Mouse (Mus musculus) kidney, embryonic 15.5 days (tissue): ENCODE data around the gene Trim65. TPM values are rescaled to one million over a fixed set of nuclear protein-coding genes. Genes with fewer than 3 reads are reported as not detected.
A peak's percentile ranks its signal among the peaks of the same experiment; 100 is the strongest.

Source experiments
- ATAC-seq: fragments of 200-750 bp; cut with Nextera tagmentation; replicated peaks from 2 replicates; pipeline ENCODE4 v1.8.0; 2017; ENCODE audit warnings: moderate TSS enrichment; ENCODE audit not compliant: low FRiP score
- H3K27ac ChIP-seq: fragments of 300-500 bp; sonication (generic); 2 replicates; pipeline ENCODE4 v1.5.1; 2015; ENCODE audit warnings: mild to moderate bottlenecking, inconsistent platforms
- H3K27me3 ChIP-seq: fragments of 300-500 bp; sonication (generic); 2 replicates; pipeline ENCODE4 v1.6.1; 2015; ENCODE audit warnings: inconsistent platforms
- H3K36me3 ChIP-seq: fragments of 300-500 bp; sonication (generic); 2 replicates; pipeline ENCODE4 v1.6.1; 2015; ENCODE audit warnings: inconsistent platforms
- H3K4me1 ChIP-seq: fragments of 300-500 bp; sonication (generic); 2 replicates; pipeline ENCODE4 v1.6.1; 2015; ENCODE audit warnings: inconsistent platforms
- H3K4me2 ChIP-seq: fragments of 300-500 bp; sonication (generic); 2 replicates; pipeline ENCODE4 v1.6.1; 2015; ENCODE audit warnings: moderate library complexity, mild to moderate bottlenecking, inconsistent platforms
- H3K4me3 ChIP-seq: fragments of 300-500 bp; sonication (generic); replicated peaks from 2 replicates; pipeline ENCODE4 v1.5.1; 2015; ENCODE audit warnings: mild to moderate bottlenecking, inconsistent platforms
- H3K9ac ChIP-seq: fragments of 300-500 bp; sonication (generic); 2 replicates; pipeline ENCODE4 v1.6.1; 2015; ENCODE audit warnings: mild to moderate bottlenecking, inconsistent platforms
- H3K9me3 ChIP-seq: fragments of 300-500 bp; sonication (generic); replicated peaks from 2 replicates; pipeline ENCODE4 v1.6.1; 2016; ENCODE audit warnings: inconsistent platforms
- WGBS: fragments of 180-500 bp; shearing (Covaris S2); methylation state at CpG from one replicate; pipeline ENCODE4 v1.1.7; 2015; ENCODE audit warnings: mixed read lengths; 5-methylcytosine and 5-hydroxymethylcytosine counted together
- polyA plus RNA-seq: library from polyadenylated mRNA; unstranded; fragments of >200 nt; fragmentation: Nextera tagmentation; extraction: Ambion mirVana; gene quantifications from 2 replicates; pipeline ENCODE4 v1.2.1, GENCODE M21; 2015

Gene Trim65
- polyA plus RNA-seq, 1 experiment from 2014 or later: 5.4 TPM

- H3K27me3 ChIP-seq: no peaks in the 10 kb centered on the region
- H3K4me2 ChIP-seq: no peak overlapping the region
- no peak overlapping the region for H3K27ac ChIP-seq
- 66% methylated on average over 6 of the region's 6 CpGs for WGBS
- H3K4me1 ChIP-seq: peaks cover 35% of the 10 kb centered on the region
- no peak for ATAC-seq
- H3K36me3 ChIP-seq: peaks cover 63% of the 10 kb centered on the region
- no peaks in the 10 kb centered on the region for H3K9me3 ChIP-seq
- H3K9ac ChIP-seq: no peak overlapping the region
- no peak overlapping the region for H3K4me3 ChIP-seq
These were observed 49.8 kb downstream of the Trim65 start for GRCm38 (mm10) chr11:116081081-116081480.

- H3K9ac ChIP-seq: no peak overlapping the region
- no peak overlapping the region for H3K4me3 ChIP-seq
- H3K27me3 ChIP-seq: no peaks in the 10 kb centered on the region
- H3K27ac ChIP-seq: 0 out of 2 replicates have a peak overlapping the region, but pooled peaks have one; percentile 24
- no peak for ATAC-seq
- no peaks in the 10 kb centered on the region for H3K9me3 ChIP-seq
- no peak overlapping the region for H3K4me2 ChIP-seq
- H3K36me3 ChIP-seq: peaks cover 58% of the 10 kb centered on the region
- WGBS: 84% methylated on average over 10 of the region's 10 CpGs
- H3K4me1 ChIP-seq: peaks cover 29% of the 10 kb centered on the region
These were observed 51.4 kb downstream of the Trim65 start for GRCm38 (mm10) chr11:116079511-116079910.

DNA sequence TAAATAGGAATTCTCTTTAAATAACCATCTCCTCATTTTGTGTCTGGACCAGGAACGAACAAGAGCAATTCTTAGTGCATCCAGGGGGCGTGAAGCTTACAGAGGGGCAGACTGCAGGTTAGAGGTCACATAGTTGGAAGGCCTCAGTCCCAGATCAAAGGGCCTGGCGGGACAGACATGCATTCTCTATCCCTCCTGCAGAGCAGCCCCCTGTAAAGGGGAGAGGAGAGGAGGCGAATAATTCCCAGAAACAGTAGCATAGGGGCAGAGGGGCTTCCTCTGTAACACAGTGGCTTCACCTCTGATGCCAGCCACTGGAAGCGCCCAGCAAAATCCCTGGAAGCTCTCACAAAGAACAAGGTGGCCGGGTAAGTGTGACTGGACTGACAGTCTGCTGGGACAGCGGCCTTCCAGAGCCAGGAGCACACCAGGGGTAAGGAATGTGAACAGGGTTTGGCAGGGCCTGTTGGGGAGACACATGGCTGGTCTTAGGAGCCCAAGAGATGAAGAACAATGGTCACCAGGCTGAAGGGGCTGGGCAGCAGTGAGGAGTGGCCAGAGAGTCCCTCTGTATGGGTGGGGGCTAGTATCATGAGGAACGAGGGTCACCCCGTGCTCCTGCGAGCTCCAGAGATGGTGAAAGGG lies 52.1 kb downstream of the Trim65 start:
- H3K4me2 ChIP-seq: peak overlapping the region; percentile 64; the same call in 1 of the 2 replicates
- ATAC-seq: no peak
- H3K36me3 ChIP-seq: peaks cover 52% of the 10 kb centered on the region
- no peaks in the 10 kb centered on the region for H3K9me3 ChIP-seq
- H3K27me3 ChIP-seq: no peaks in the 10 kb centered on the region
- H3K9ac ChIP-seq: no peak overlapping the region
- H3K27ac ChIP-seq: peak overlapping the region; percentile 68
- WGBS: 43% methylated on average over 10 of the region's 10 CpGs
- H3K4me3 ChIP-seq: no peak overlapping the region
- peaks cover 34% of the 10 kb centered on the region for H3K4me1 ChIP-seq

DNA sequence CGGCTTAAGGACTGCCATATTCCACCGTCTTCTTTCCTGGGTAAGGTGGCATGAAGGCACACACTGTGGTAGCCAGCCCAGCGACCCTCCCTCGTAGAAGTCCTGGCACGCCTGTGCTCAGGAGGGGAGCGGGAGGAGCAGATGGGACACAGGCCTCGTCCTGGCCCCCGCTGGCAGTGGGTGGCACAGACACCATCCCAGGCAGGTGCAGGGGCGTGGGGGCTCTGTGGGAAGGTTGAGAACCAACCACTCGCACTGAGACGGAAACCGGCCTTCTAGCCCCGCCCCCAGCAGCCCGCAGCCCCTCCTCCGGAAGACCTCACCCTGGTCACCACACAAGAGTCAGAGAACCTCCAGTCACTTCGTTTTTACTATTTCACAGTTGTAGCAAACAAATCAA lies 52.7 kb downstream of the Trim65 start:
- WGBS: 6% methylated on average over 16 of the region's 16 CpGs

DNA sequence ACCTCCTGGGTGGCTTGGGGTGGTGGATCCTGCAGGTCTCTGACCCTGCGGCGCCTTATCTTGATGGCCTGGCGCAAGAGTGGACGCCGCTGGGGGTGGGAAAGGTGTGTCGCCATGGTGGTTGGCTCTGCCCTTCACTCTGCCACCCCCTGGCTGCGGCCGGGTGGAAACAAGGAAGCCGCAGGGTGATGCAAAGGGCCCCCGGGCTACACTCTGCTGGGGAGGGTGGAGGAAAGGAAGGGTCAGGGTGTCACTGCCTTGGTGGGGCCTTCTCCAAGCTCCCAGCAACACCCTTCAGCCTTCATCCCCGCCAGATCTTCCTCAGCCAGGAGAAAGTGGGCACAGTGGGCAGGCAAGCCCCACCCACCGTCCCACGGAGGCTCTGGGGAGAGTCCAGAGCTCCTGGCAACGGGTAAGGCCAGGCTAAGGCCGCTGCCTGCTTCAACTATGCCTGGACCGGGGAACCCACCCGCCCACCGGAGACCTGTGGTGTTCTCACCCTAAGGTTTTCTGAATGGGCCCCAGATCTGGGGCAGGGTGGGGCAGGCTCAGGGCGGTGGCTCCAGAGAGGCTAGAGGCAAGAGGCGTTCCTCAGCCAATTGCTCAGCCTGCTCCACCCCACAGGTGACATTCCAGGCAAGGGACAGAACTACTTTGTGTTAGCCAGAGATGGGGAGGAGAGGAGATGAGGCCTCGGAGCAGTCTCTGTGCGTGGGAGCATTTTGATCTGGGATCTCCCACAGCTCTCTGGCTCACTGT lies 53.3 kb downstream of the Trim65 start, which contains the start of gene Unc13d:
Gene Unc13d (minus strand): TSS at position 516 of the 759 bp plus-strand sequence.
- H3K36me3 ChIP-seq: peaks cover 41% of the 10 kb centered on the region
- H3K9me3 ChIP-seq: no peaks in the 10 kb centered on the region
- H3K4me1 ChIP-seq: peaks cover 34% of the 10 kb centered on the region
- peak within 1 kb of the TSS; percentile 64 for H3K4me2 ChIP-seq
- peak within 1 kb of the TSS; percentile 71 for H3K27ac ChIP-seq
- 50% methylated on average over 22 of the region's 22 CpGs for WGBS
- peak within 1 kb of the TSS; percentile 35 for H3K4me3 ChIP-seq
- peak; percentile 52 for ATAC-seq
- H3K9ac ChIP-seq: peak within 1 kb of the TSS; percentile 35
- H3K27me3 ChIP-seq: no peaks in the 10 kb centered on the region

More for the DNA sequence above, 52.7 kb downstream of the Trim65 start:
- peak overlapping the region; percentile 35 for H3K9ac ChIP-seq
- peak overlapping the region; percentile 35 for H3K4me3 ChIP-seq
- no peaks in the 10 kb centered on the region for H3K27me3 ChIP-seq
- ATAC-seq: peak; percentile 21; the same call in 1 of the 2 replicates
- peaks cover 34% of the 10 kb centered on the region for H3K4me1 ChIP-seq
- H3K27ac ChIP-seq: peak overlapping the region; percentile 71
- no peaks in the 10 kb centered on the region for H3K9me3 ChIP-seq
- peak overlapping the region; percentile 64 for H3K4me2 ChIP-seq
- peaks cover 47% of the 10 kb centered on the region for H3K36me3 ChIP-seq

DNA sequence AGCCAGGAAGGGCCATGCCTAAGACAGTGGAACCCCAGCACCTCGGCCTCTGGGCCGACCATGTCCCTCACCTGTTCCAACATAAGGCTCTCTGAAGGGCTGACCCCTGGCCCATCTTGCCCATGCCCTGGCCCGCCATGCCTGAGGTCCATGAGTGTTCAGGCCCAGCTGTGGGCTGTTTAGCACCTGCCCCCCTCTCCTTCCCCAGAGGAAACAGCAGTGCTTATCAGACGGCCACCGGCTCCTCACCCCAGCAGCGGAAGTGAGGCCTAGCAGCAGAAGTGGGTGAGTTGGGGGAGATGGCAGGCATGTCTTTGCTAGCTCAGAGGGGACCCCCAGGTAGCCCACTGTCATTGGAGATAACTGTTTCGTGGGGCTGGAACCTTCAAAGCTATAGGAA lies 54.1 kb downstream of the Trim65 start:
- H3K4me3 ChIP-seq: no peak overlapping the region; the same call in 1 of the 2 replicates
- H3K9ac ChIP-seq: no peak overlapping the region
- 0 out of 2 replicates have a peak, but pooled peaks have one; percentile 12 for ATAC-seq
- H3K9me3 ChIP-seq: no peaks in the 10 kb centered on the region
- no peaks in the 10 kb centered on the region for H3K27me3 ChIP-seq
- 87% methylated on average over 7 of the region's 7 CpGs for WGBS
- H3K4me2 ChIP-seq: no peak overlapping the region
- no peak overlapping the region for H3K27ac ChIP-seq
- H3K4me1 ChIP-seq: peaks cover 34% of the 10 kb centered on the region
- H3K36me3 ChIP-seq: peaks cover 33% of the 10 kb centered on the region

DNA sequence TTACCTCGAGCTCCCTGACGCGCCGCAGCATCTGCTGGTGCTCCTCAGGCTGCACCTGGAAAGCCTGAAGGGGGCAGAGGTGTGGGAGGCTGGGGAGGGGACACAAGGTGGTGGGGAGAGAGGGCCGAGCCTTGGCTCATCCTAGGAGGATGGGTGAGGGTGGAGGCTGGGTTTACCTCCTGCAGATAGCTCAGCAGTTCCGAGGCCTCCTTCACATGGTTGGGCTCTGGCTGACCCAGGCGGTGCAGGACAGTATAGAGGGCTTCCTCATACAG lies 54.7 kb downstream of the Trim65 start:
- H3K4me2 ChIP-seq: no peak overlapping the region
- H3K27me3 ChIP-seq: no peaks in the 10 kb centered on the region
- H3K4me3 ChIP-seq: no peak overlapping the region
- ATAC-seq: no peak
- H3K4me1 ChIP-seq: peaks cover 34% of the 10 kb centered on the region
- 70% methylated on average over 7 of the region's 7 CpGs for WGBS
- no peak overlapping the region for H3K27ac ChIP-seq
- H3K36me3 ChIP-seq: peaks cover 26% of the 10 kb centered on the region
- no peak overlapping the region for H3K9ac ChIP-seq
- H3K9me3 ChIP-seq: no peaks in the 10 kb centered on the region

DNA sequence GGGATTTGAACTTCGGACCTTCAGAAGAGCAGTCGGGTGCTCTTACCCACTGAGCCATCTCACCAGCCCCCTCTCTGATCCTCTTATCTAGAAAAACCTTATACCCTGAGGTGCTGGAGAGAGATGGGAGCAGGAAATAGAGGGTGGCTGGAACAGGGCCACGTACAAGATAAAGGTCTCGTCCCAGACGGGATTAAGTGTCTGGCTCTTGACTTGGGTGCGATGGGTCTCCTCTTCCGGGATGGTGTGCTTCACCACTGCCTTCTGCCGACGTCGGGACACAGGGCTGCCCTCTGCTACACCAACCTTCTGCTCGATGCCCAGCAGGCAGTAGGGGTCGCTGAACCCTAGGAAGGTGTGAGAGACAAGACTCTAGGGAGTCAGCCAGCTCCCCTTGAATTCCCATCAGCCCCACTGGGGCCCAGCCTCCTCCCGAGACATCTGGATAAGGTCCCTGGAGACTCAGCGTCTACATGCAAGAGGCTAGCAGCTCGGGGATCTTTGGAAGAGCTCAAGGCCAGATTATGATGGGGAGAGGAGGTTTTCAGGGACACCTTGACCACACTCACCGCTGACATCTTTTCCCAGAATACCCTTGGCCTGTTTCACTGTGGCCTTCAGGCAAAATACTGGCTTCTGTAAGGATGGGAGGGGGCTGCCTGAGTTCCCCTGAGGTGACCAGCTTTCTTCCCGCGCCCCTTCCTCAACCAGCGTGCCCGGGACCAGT lies 55.2 kb downstream of the Trim65 start:
- Histone ChIP-seq H3K36me3 (peaks cover 21% of the 10 kb centered on the region), H3K27me3 (no peaks in the 10 kb centered on the region), H3K9me3 (no peaks in the 10 kb centered on the region), H3K4me3 (no peak overlapping the region), H3K9ac (no peak overlapping the region), H3K4me1 (peaks cover 34% of the 10 kb centered on the region), H3K27ac (no peak overlapping the region), H3K4me2 (no peak overlapping the region)
- no peak for ATAC-seq
- 60% methylated on average over 20 of the region's 20 CpGs for WGBS

- no peak for ATAC-seq
- Histone ChIP-seq H3K27ac (no peak overlapping the region), H3K4me3 (no peak overlapping the region), H3K4me1 (peaks cover 32% of the 10 kb centered on the region), H3K36me3 (peaks cover 9% of the 10 kb centered on the region), H3K9ac (no peak overlapping the region), H3K27me3 (no peaks in the 10 kb centered on the region), H3K4me2 (no peak overlapping the region), H3K9me3 (no peaks in the 10 kb centered on the region)
- WGBS: 47% methylated on average over 7 of the region's 7 CpGs
These were observed 56.4 kb downstream of the Trim65 start for GRCm38 (mm10) chr11:116074436-116074991.

DNA sequence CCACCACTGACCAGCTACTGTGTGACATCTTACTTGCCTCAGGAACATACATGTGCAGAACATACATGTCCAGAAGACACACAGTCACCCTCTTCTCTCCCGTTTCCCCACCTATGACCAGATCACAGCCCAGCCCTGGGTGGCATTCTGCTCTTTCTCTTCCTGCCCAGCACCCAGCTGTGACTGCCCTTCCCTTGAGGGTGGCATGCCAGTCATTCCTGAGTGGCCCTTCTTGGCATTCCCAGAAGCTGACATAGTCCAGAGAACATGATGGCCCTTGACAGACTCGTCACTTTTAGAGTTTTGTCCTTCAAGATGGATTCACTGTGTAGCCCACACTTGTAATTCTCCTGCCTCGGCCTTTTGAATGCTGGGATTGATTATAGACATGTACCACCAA lies 58.3 kb downstream of the Trim65 start:
- WGBS: 84% methylated on average over 3 of the region's 3 CpGs
- no peak overlapping the region for H3K4me3 ChIP-seq

More for the DNA sequence above, 58.3 kb downstream of the Trim65 start:
- H3K27me3 ChIP-seq: no peaks in the 10 kb centered on the region
- H3K27ac ChIP-seq: no peak overlapping the region
- ATAC-seq: no peak
- H3K36me3 ChIP-seq: no peaks in the 10 kb centered on the region
- no peak overlapping the region for H3K9ac ChIP-seq
- peaks cover 14% of the 10 kb centered on the region for H3K4me1 ChIP-seq
- H3K4me2 ChIP-seq: no peak overlapping the region
- no peaks in the 10 kb centered on the region for H3K9me3 ChIP-seq
